Mouse (Mus musculus): ENCODE measurements around the gene Tjp2.

DNA sequence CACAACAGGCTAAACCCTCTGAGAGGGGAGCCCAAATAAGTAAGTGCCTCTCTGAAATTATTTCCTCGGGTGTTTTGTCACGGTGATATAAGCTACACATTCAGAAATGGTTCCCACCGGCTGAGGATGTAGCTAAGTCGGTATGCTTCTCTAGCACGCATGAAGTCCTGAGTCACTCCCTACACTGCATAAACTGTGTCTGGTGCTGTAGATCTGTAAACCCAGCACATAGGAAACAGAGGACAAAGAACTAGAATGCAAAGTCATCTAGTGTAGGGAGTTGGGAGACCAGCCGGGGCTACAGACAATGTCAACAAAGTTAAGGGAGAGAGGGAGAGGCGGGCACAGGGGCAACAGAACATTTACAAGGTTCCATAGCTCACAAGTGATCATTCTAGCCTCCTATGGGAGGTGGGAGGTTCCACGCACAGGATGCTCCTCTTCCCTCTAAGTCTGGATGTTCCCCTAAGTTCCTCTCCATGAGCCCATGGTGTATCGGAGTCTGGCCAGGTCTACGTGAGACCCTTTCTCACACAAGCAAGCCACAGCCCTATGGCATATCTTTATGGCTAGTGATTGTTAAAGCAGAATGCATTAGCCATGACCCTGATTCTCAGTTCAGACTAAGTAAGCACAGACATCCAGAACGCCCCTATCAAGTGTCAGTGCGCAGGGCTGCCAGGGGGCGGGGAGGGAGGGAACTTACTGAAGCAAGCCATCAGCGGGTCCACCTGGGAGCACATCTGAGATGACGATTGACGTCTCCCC lies 90.5 kb downstream of the Tjp2 start:
- no peak for TF ChIP-seq CTCF (IDR thresholded peaks at IDR 0.05; ENCODE audit: control insufficient read depth, insufficient read depth, insufficient read length)
- no peak for TF ChIP-seq CEBPB (IDR thresholded peaks at IDR 0.05; ENCODE audit: low read depth)
